Mouse (Mus musculus) adipocyte (in vitro differentiated cells): ENCODE data around the gene Daxx.
"Not testable (repeated sequence)": the region's sequence is repeated elsewhere in the genome, so short reads cannot be mapped to it uniquely, and the experiment has no call there.

Experiments used
- DNase-seq: peaks from one replicate; pipeline ENCODE4 v3.0.0-alpha.2; 2016; ENCODE audit warnings: low spot score

Gene Daxx

DNA sequence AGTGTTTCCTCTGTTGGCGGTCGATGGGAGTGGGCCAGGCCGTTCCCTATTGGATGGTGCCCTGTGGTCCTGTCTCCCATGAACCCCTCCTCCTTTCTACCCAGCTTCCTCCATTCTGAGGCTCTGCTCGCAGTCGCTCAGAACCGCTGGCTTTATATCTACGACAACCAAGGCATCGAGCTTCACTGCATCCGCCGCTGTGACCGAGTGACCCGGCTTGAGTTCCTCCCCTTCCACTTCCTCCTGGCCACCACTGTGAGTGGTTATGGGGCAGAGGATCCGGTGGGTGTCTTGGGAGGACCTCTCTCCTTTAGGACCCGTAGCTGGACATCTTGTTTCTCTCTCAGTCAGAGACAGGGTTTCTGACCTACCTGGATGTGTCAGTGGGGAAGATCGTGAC is 34.2 kb downstream of the Daxx start:
- DNase-seq, result no peak

DNA sequence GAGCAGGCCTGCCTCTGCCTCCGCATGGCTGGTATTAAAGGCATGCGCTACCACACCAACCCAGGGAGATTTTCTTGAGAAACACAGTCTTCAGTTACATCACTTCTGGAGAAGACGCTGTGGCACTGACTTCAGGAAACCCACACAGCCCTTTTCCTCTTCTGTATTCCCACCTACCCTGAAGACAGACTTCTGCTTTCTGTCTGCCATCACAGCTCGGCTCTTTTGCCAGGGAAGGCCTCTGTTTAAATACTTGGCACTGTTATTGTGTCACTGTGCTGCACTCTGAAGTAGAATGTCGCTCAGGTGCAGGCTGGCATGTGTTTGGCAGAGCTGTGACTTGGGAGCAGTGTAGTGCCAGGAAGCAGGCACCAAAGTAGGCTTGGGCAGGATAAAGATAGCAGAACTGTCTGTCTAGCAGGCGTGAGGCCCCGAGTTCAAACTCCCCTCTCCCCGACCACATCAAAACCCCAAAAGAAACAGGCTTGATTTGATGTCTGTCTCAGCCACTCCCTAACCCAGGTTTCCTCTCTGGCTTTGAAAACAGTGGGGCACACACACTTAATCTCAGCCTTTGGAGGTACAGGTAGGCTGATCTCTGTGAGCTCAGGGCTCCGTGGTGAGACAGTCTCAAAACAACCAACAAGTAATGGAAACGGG is 38.3 kb downstream of the Daxx start:
- DNase-seq, result no peak

DNA sequence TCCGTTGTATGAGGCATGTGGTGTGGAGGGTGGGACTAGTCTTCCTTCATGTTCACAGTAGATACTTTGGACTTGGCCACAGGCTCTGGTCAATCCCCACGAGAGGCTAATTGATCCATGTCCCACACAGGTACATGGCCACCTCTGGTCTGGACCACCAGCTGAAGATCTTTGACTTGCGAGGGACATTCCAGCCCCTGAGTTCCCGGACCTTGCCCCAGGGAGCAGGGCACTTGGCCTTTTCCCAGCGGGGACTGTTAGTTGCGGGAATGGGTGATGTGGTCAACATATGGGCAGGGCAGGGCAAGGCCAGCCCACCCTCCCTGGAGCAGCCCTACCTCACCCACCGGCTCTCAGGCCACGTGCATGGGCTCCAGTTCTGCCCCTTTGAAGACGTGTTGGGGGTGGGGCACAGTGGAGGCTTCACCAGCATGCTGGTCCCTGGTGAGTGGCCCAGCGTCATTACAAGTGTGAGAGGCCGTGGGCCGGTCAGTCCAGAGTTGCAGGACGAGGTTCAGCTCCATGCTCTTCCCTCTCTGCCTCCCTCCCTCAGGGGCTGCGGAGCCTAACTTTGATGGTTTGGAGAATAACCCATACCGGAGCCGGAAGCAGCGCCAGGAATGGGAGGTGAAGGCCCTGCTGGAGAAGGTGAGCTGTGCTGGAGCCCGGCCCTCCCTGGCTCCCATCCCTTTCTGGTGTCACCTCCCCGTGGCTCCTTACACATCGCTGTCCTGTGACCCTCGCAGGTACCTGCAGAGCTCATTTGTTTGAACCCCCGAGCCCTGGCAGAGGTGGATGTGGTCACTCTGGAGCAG is 39.1 kb downstream of the Daxx start:
- DNase-seq, result no peak

DNA sequence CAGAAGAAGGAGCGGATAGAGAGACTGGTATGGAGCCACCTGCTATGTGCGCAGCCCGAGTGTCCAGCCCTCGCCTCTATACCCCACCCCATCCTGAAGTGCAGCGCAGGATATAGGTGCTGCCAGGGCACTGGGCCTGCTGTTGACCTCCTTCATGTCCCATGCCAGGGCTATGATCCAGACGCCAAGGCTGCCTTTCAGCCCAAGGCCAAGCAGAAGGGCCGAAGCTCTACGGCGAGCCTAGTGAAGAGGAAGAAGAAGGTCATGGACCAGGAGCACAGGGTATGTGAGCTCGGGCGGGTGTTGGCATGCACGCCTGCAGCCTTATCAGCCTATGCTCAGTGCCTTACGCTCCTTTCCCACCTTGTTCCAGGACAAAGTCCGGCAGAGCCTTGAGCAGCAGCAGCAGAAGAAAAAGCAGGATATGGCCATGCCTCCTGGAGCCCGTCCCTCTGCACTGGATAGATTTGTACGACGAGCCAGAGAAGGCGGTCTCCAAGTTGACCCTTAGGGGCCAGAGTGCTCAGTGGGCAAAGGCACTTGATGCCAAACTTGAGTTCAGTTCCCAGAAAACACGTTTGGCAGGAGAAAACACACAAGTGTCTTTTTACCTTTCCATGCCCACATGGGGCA is 39.8 kb downstream of the Daxx start:
- DNase-seq, result no peak

DNA sequence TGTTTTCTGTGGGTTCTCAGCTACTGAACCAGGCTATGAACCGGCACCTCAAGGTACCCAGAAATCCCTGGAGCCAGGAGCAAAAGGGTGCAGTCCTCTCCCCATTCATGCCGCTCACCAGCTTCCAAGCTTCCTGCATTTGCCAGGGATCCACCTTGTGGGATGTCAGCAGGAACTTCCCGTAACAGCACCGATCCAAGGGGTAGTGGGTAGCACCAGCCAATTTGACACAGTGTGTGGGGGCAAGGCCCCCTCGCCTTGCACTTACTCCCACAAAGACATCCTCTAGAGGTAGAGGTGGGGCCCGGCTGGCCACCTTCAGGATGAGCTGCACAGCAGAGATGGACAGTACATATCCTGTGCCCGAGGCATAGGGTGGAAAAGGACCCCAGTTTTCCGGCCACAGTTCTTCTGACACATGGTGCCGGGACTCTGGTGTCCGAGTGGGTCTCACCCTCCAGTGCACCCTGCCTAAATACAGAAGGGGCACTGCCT is 41.0 kb downstream of the Daxx start:
- no peak for DNase-seq

DNA sequence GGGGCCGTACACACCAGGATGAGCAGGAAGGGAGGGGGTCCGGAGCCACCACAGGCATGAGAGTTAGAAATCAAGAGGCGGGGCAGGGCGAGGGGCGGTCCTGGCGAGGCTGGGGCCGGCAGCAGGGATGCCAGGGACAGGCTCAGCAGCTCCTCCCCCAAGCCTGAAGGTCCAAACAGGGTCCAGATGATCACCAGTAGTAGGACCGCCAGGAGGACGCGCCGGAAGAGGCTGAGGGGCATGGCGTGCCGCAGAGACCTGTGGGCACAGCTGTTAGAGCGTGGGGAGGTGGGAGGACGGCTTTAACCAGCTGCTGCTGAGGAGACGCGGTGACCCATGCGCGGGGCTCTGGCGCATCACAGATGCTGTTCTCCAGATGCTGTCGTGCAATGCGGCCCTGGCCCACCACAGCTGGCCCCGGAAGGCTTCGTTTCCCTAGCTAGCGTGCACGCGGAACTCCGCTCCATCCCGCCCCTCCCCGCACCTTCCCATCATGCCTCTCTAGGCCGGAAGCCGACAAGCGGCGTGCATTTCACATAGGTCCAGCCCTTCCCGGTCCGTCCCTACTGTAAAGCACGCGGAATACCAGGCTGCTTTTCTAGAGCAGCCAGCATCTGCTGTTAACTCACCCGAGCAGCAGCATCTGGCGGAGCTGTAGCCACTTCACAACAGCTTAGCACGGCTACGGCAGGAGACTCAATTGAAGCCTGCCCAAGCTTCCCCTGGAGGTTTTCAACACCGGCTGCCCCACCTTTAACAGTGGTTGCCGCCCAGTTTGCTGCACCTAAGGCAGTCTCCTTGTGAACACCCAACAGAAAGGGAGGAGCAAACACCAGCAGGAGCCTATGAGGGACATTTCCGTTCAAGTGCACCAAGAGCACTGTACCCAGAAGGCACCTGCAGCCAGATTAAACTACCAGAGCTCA is 42.1 kb downstream of the Daxx start, which contains the start of gene B3galt4:
Gene B3galt4 (minus strand): TSS at position 468 of the 926 bp plus-strand sequence.
- DNase-seq, result peak; percentile 93

DNA sequence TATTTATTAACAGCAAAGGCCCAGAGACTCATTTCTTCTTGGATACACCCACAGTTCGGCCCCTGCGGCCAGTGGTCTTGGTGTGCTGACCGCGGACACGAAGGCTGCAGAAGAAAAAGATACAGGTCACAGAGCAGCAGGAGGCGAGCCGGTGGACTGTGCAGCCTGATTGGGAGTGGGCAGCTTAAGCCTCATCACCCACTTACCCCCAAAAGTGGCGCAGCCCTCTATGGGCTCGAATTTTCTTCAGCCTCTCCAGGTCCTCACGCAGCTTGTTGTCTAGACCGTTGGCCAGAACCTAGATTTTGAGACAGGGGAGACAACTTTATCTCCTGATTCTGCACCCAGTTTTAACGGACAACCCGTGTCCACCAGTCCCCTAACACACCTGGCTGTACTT is 42.8 kb downstream of the Daxx start:
- DNase-seq, result not testable (repeated sequence)

DNA sequence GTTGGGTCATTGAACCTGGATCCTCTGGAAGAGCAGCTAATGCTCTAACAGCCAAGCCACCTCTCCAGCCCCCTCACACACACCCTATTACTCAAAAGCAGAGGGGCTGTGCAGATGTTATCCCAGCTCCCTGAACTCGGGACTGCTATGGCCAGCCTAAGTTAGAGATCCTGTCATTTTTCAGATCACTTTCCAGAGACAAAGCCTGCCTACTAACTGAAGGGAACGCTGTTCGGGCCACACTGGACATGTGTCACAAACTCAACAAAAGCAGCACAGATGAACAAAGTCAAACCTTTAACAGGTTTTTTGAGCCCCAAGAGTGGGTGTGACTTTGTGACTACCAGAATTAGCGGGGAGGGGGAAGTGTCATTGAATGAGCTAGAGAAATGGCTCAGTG is 43.7 kb downstream of the Daxx start:
- no peak for DNase-seq

DNA sequence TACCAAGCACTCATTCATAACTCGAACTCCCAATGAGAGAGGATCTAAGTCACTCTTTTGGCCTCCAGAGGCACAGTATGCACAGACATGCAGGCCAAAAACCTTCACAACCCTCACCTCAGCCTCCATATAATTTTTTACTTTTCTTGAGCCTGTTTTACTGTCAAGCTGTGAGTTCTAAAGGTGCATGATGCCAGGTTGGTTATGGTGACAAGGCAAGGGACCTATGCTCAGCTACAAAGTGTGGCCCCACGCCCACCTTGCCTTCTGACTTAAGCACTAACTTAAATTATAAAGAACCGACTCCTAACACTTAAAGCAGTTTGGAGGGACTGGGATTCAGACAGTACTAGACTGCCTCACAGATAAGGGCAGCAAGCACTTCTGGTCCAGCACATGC is 44.1 kb downstream of the Daxx start:
- no peak for DNase-seq

DNA sequence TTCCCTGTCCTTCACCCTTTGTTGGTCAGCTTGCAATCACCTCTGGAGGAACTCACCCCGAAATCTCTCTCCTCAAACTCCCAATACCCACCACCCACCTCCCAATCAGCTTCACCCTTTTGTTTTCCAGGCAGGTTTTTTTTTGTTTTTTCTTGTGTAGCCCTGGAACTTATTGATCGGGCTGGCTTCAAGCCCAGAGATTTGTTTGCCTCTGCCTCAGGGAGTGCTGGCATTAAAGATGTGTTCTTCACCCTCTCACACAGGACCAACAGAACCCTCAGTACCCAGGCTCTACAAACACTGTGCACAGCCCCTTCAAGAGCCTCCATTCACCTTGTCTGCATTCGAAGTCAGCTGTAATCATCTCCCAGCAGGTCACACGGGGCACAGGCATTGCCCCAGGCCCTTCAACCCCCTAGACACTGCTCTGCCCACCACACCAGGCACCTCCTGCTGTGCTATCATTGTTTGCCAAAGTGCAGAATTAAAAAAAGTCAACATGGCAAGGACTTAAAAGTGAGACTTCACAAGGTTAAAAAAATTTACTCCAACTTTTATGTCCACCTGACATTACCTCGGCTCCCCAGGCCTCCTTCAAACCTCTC is 44.8 kb downstream of the Daxx start:
- no peak for DNase-seq

DNA sequence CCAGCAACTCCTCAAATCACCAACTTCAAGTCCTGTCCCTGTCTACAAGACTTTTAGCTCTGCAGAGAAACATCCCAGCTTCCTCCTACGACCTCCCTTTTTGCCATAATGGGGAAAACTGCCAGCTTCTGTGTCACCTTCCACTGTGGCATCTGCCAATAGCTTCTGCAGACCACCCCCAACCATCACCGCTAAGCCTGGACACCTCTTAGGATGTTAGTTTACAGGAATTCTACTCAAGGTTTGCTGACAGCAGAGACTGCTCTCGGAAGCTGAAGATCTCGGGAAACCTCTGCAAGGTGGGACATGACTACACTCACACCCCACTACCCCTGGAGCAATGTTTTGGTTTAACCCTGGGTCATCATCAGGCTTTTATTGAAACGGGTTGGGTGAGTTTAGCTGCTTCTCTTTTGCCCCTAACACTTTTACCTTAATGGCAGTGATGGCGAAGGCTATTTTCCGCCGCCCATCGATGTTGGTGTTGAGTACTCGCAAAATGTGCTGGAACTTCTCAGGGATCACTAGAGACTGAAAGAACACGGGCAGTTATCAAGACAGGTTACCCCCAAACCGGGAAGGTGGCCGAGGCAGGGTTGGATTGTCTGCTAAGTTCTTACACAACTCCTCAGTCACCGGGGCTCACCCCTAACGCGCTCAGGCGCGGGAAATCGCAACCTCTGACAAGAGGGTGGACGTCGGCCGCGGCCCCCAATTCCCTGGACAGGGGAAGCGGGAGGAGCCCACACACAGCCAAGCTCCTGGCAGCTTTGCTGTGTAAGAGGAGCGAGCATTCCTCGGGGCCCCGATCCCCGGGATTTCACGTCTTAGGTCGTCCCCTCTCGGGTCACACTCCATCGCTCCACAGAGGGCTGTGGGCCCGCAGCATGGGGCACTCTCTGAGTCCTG is 45.7 kb downstream of the Daxx start:
- DNase-seq, result peak; percentile 62

DNA sequence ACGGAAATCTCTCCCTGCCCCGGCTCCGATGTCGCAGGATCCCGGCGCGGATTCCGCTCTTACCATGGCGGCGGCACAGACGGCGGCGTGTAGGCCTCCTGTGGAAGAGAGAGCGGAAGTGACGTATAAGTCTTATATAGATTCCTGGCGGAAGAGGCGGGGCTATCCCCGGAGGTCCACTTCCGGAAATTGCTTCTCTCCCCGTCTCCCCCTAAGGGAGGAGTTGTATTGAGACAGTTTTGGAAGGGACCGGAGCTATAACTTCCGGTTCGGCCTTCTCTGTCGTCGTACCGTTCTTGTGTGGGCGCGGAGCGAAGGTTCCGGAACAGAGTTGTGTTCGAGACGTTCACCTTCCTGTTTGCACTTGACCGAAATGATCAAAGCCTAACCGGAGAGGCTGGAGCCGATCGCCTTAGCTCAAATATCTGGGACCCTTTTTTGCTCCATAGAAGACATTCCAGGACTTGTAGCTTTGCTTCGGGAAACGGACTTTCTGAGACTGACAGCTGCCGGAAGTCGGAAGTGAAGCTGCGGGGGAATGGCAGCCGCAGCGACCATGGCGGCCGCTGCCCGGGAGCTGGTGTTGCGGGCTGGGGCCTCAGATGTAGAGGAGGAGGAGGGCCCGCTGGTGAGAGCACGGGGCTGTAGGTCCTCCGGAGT is 46.5 kb downstream of the Daxx start, which contains the start of the genes Vps52 and Rps18:
Gene Vps52 (plus strand): TSS at position 258 of the 660 bp plus-strand sequence.
Gene Rps18 (minus strand): TSS at position 447 of the 660 bp plus-strand sequence.
- peak; percentile 97 for DNase-seq

DNA sequence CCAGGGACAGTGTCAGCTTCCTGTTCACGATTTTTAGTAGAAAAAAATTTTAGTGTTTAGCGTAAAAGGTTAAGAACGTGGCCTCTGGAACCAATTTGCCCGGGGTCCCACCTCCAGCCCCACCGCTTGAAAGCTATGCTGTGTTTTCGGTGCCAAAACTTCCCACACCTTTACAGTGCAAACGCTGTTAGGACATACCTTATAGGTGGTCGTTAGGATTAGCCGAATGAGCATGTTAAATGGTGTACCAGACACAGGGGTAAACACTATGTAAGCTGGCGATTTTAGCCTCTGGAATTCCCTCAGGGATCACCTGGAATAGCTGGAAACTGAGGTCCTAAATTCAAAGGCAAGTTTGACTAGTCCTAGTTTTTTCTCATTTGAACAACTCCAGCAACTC is 47.1 kb downstream of the Daxx start:
- DNase-seq, result no peak

DNA sequence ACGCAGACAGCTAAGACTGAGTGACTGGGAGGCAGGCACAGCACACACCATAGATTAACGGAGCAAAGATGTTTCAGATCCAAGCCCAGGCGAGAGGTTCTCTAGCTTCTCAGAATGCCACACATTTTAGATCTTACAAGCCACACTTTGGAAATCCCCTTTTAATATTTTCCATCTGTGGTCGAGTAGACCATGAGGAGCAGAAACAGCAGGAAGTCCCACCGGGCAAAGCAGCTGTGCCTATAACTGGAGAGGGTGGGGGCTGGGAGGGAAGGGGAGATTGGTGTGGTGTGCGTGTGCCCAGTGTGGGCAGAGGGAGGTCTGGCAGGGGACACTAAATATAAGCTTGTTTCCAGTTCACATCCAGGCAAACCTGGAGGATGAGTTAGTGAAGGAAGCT is 48.3 kb downstream of the Daxx start:
- no peak for DNase-seq

DNA sequence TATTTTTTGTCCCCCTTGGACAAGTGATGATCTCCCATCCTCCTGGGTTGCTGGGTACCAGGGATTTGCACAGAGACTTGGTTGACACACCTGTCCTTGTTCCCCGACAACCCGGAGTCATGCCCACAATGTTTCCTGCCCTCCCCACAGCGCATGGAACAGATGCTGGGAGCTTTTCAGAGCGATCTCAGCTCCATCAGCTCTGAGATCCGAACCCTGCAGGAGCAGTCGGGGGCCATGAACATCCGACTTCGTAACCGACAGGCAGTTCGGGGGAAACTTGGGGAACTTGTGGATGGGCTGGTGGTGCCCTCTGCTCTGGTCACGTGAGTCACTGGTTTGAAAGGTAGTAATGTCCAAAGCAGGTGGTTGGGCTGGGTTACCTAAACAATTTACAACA is 49.2 kb downstream of the Daxx start:
- no peak for DNase-seq

DNA sequence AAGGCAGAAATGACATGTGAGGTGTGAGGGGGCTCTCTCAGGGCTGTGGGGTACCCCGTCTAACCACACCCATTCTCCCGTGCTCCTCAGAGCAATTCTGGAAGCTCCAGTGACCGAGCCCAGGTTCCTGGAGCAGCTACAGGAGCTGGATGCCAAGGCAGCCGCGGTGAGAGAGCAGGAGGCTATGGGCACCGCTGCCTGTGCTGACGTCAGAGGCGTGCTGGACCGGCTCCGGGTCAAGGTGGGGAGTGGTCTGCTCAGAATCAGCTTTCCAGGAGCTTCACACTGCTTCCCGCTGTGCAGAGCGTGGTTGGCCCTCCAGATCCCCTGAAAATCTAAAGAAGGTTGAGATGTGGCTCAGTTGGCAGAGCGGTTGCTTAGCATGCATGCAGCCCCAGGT is 49.9 kb downstream of the Daxx start:
- no peak for DNase-seq

DNA sequence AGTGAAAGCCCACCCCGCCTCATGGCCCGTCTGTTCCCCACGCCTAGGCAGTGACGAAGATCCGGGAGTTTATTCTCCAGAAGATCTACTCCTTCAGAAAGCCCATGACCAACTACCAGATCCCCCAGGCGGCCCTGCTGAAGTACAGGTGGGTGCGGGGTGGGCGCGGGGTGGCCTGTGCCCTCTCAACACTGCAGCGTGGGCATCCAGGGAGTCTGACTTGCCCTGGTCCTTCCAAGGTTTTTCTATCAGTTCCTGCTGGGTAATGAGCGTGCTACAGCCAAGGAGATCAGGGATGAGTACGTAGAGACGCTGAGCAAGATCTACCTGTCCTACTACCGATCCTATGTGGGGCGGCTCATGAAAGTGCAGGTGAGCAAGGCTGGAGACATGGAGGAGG is 50.7 kb downstream of the Daxx start:
- no peak for DNase-seq

DNA sequence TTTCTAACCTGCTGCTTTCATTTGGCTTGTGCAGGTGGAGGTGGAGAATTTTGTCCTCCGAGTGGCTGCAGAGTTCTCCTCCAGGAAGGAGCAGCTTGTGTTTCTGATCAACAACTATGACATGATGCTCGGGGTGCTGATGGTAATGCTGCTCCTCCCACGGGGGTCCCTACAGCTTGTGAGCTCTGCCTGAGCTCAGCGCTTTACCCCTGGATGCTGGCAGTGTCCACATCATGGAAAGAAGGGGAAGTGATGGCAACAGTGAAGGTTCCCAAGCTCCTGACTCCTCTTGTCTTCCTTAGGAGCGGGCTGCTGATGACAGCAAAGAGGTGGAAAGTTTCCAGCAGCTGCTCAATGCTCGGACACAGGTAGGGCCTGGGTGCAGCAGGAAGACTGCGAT is 53.7 kb downstream of the Daxx start:
- DNase-seq, result no peak
